Comparison of ENCODE assay signal across 9 mouse cellular contexts in genomic region chr4:134035953-134036352, GRCm38 (mm10). TPM values are rescaled to one million over a fixed set of nuclear protein-coding genes. Genes with fewer than 3 reads are reported as not detected.
DNase-seq lines count a peak whose midpoint lies in the region; ATAC-seq and TF ChIP-seq lines count a peak whose summit lies in the region.
"Had no signal": no experiment of that assay in that cellular context is flagged by ENCODE, and none has a peak within 500 bp of the region (broad histone marks: within the 10 kb centered on the region; RNA-seq: fewer than 3 reads in every experiment).

No protein-coding gene starts in this region.

- no peaks in the 10 kb centered on the region for H3K9me3 ChIP-seq in embryonic facial prominence, embryonic 14.5 days (ENCODE audit: control insufficient read depth, low read length)
- no peaks in the 10 kb centered on the region for H3K9me3 ChIP-seq in heart, postnatal 0 days (replicated peaks; ENCODE audit: control insufficient read depth, low read length)
- H3K9me3 ChIP-seq in liver, embryonic 13.5 days (replicated peaks): no peaks in the 10 kb centered on the region
- no peaks in the 10 kb centered on the region for H3K9me3 ChIP-seq in neural tube, embryonic 13.5 days
- no peaks in the 10 kb centered on the region for H3K9me3 ChIP-seq in stomach, postnatal 0 days (ENCODE audit: control insufficient read depth, low read length)
- H3K9me3 ChIP-seq: embryonic facial prominence, embryonic 13.5 days had no signal

- H3K9ac ChIP-seq in embryonic facial prominence, embryonic 14.5 days (ENCODE audit: low read depth, low read length): no peak overlapping the region
- H3K9ac ChIP-seq in heart, postnatal 0 days (replicated peaks; ENCODE audit: low read depth, low read length): no peak overlapping the region
- no peak overlapping the region for H3K9ac ChIP-seq in liver, embryonic 13.5 days
- 0 out of 2 replicates have a peak overlapping the region, but pooled peaks have one; percentile 9 for H3K9ac ChIP-seq in neural tube, embryonic 13.5 days
- no peak overlapping the region for H3K9ac ChIP-seq in stomach, postnatal 0 days (ENCODE audit: low read length)
- H3K9ac ChIP-seq: embryonic facial prominence, embryonic 13.5 days had no signal

- H3K4me2 ChIP-seq in embryonic facial prominence, embryonic 14.5 days (ENCODE audit: low read depth, low read length): no peak overlapping the region
- no peak overlapping the region for H3K4me2 ChIP-seq in heart, postnatal 0 days (ENCODE audit: low read depth, low read length)
- H3K4me2 ChIP-seq in liver, embryonic 13.5 days: no peak overlapping the region; the same call in 1 of the 2 replicates
- H3K4me2 ChIP-seq in neural tube, embryonic 13.5 days: peak overlapping the region; percentile 22; the same call in 1 of the 2 replicates
- no peak overlapping the region for H3K4me2 ChIP-seq in stomach, postnatal 0 days (replicated peaks; ENCODE audit: low read depth)
- H3K4me2 ChIP-seq: embryonic facial prominence, embryonic 13.5 days had no signal

- H3K27me3 ChIP-seq in embryonic facial prominence, embryonic 14.5 days (replicated peaks; ENCODE audit: control insufficient read depth, insufficient read depth, low read length): no peaks in the 10 kb centered on the region
- no peaks in the 10 kb centered on the region for H3K27me3 ChIP-seq in heart, postnatal 0 days (ENCODE audit: control insufficient read depth, insufficient read depth, low read length)
- H3K27me3 ChIP-seq in liver, embryonic 13.5 days: 0 out of 2 replicates have a peak, but pooled peaks cover 4% of the 10 kb centered on the region
- H3K27me3 ChIP-seq in neural tube, embryonic 13.5 days: no peaks in the 10 kb centered on the region
- no peaks in the 10 kb centered on the region for H3K27me3 ChIP-seq in stomach, postnatal 0 days (ENCODE audit: control insufficient read depth, insufficient read depth, low read length)
- H3K27me3 ChIP-seq: embryonic facial prominence, embryonic 13.5 days had no signal

- H3K27ac ChIP-seq in embryonic facial prominence, embryonic 14.5 days (replicated peaks; ENCODE audit: low read depth, low read length): no peak overlapping the region
- no peak overlapping the region for H3K27ac ChIP-seq in heart, postnatal 0 days (ENCODE audit: low read depth)
- no peak overlapping the region for H3K27ac ChIP-seq in liver, embryonic 13.5 days
- H3K27ac ChIP-seq in neural tube, embryonic 13.5 days (replicated peaks): no peak overlapping the region
- H3K27ac ChIP-seq in stomach, postnatal 0 days (replicated peaks): no peak overlapping the region
- H3K27ac ChIP-seq: embryonic facial prominence, embryonic 13.5 days had no signal

- peak; percentile 90 for TF ChIP-seq CTCF in heart, postnatal 0 days (IDR thresholded peaks at IDR 0.05; ENCODE audit: low read depth)
- TF ChIP-seq CTCF in stomach, postnatal 0 days (IDR thresholded peaks at IDR 0.05; ENCODE audit: low read depth): peak; percentile 98

- no peaks in the 10 kb centered on the region for H3K36me3 ChIP-seq in embryonic facial prominence, embryonic 14.5 days (ENCODE audit: control insufficient read depth, insufficient read depth, low read length)
- H3K36me3 ChIP-seq in heart, postnatal 0 days (replicated peaks; ENCODE audit: control insufficient read depth, insufficient read depth, low read length): no peaks in the 10 kb centered on the region
- H3K36me3 ChIP-seq in liver, embryonic 13.5 days: no peaks in the 10 kb centered on the region
- H3K36me3 ChIP-seq in neural tube, embryonic 13.5 days: no peaks in the 10 kb centered on the region
- H3K36me3 ChIP-seq in stomach, postnatal 0 days (ENCODE audit: control insufficient read depth, insufficient read depth, low read length): no peaks in the 10 kb centered on the region
- H3K36me3 ChIP-seq: embryonic facial prominence, embryonic 13.5 days had no signal

- TF ChIP-seq EP300 in heart, postnatal 0 days (IDR thresholded peaks at IDR 0.05; ENCODE audit: low read depth): no peak
- TF ChIP-seq EP300 in stomach, postnatal 0 days (optimal IDR thresholded peaks at IDR 0.05): no peak

- DNase-seq in CD4-positive helper T cell, adult 2 months (ENCODE audit: low read depth, low spot score): peak; percentile 83
- peak; percentile 54 to 59 for DNase-seq in adrenal gland, postnatal 4 days (ENCODE audit: low spot score in 2 of 2)
- peak; percentile 70 for DNase-seq in embryonic facial prominence, embryonic 14.5 days (ENCODE audit: low spot score)
- peak; percentile 61 for DNase-seq in heart, postnatal 0 days (ENCODE audit: low spot score)
- DNase-seq in kidney, postnatal 25 days: peak; percentile 78 to 80
- DNase-seq in liver, embryonic 13.5 days: peak; percentile 36
- peak; percentile 87 for DNase-seq in stomach, postnatal 0 days (ENCODE audit: low spot score)

- H3K4me3 ChIP-seq in embryonic facial prominence, embryonic 14.5 days (ENCODE audit: low read depth, low read length): no peak overlapping the region
- H3K4me3 ChIP-seq in heart, postnatal 0 days (ENCODE audit: low read depth, low read length): no peak overlapping the region
- no peak overlapping the region for H3K4me3 ChIP-seq in liver, embryonic 13.5 days (replicated peaks)
- no peak overlapping the region for H3K4me3 ChIP-seq in neural tube, embryonic 13.5 days
- H3K4me3 ChIP-seq in stomach, postnatal 0 days (ENCODE audit: low read depth, low read length): no peak overlapping the region
- H3K4me3 ChIP-seq: embryonic facial prominence, embryonic 13.5 days had no signal

- peak; percentile 18; the same call in 1 of the 2 replicates for ATAC-seq in embryonic facial prominence, embryonic 14.5 days (ENCODE audit: low read depth)
- no peak for ATAC-seq in heart, postnatal 0 days (ENCODE audit: insufficient read depth, low read depth)
- ATAC-seq in liver, embryonic 13.5 days (ENCODE audit: low read depth): 0 out of 2 replicates have a peak, but pooled peaks have one; percentile 12
- peak; percentile 65; the same call in 1 of the 2 replicates for ATAC-seq in neural tube, embryonic 13.5 days (ENCODE audit: low read depth)
- peak; percentile 64 for ATAC-seq in stomach, postnatal 0 days (ENCODE audit: low FRiP score, low TSS enrichment)

- WGBS in embryonic facial prominence, embryonic 14.5 days: 4% methylated on average over 16 of the region's 16 CpGs
- WGBS in heart, postnatal 0 days: 4% methylated on average over 16 of the region's 16 CpGs
- WGBS in liver, embryonic 13.5 days (ENCODE audit: insufficient replicate concordance): 5% methylated on average over 16 of the region's 16 CpGs
- WGBS in neural tube, embryonic 13.5 days: 4% methylated on average over 16 of the region's 16 CpGs
- WGBS in stomach, postnatal 0 days: 4% methylated on average over 16 of the region's 16 CpGs

- no peaks in the 10 kb centered on the region for H3K4me1 ChIP-seq in embryonic facial prominence, embryonic 14.5 days (ENCODE audit: control insufficient read depth, insufficient read depth, low read length)
- no peaks in the 10 kb centered on the region for H3K4me1 ChIP-seq in heart, postnatal 0 days (ENCODE audit: control insufficient read depth, insufficient read depth)
- H3K4me1 ChIP-seq in liver, embryonic 13.5 days (replicated peaks): no peaks in the 10 kb centered on the region
- no peaks in the 10 kb centered on the region for H3K4me1 ChIP-seq in neural tube, embryonic 13.5 days (replicated peaks)
- H3K4me1 ChIP-seq in stomach, postnatal 0 days (replicated peaks; ENCODE audit: control insufficient read depth, insufficient read depth): no peaks in the 10 kb centered on the region
- H3K4me1 ChIP-seq: embryonic facial prominence, embryonic 13.5 days had no signal

RNA-seq across cellular contexts. Expression of gene Lin28a, which starts 17.3 kb away (rescaled TPM):
- under 1 TPM; 0.50 to 0.73 TPM for total RNA-seq in adrenal gland, postnatal 4 days (2021)
- polyA plus RNA-seq in embryonic facial prominence, embryonic 14.5 days (2014; fragmentation: Nextera tagmentation; extraction: Ambion mirVana): not detected in 2 replicates
- total RNA-seq in heart, postnatal 0 days (2014; rRNA removed; ENCODE audit: low replicate concordance): not detected in 2 replicates
- 0.10 TPM in 1 of 2 replicates, not detected in the other for polyA plus RNA-seq in heart, postnatal 0 days (2015; fragmentation: Nextera tagmentation; extraction: Ambion mirVana)
- polyA plus RNA-seq in liver, embryonic 13.5 days (2015; fragmentation: Nextera tagmentation; extraction: Ambion mirVana): 1.8 and 2.0 TPM in 2 replicates
- 0.17 and 0.32 TPM in 2 replicates for polyA plus RNA-seq in neural tube, embryonic 13.5 days (2015; fragmentation: Nextera tagmentation; extraction: Ambion mirVana)
- polyA plus RNA-seq in stomach, postnatal 0 days (2015; fragmentation: Nextera tagmentation; extraction: Ambion mirVana): not detected in 2 replicates
- polyA plus RNA-seq: embryonic facial prominence, embryonic 13.5 days had no signal

RNA-seq across cellular contexts. Expression of gene Zfp683, which starts 17.7 kb away (rescaled TPM):
- not detected for total RNA-seq in adrenal gland, postnatal 4 days (2021)
- not detected in 2 replicates for polyA plus RNA-seq in embryonic facial prominence, embryonic 14.5 days (2014; fragmentation: Nextera tagmentation; extraction: Ambion mirVana)
- total RNA-seq in heart, postnatal 0 days (2014; rRNA removed; ENCODE audit: low replicate concordance): not detected in 2 replicates
- polyA plus RNA-seq in heart, postnatal 0 days (2015; fragmentation: Nextera tagmentation; extraction: Ambion mirVana): not detected in 2 replicates
- not detected in 2 replicates for polyA plus RNA-seq in liver, embryonic 13.5 days (2015; fragmentation: Nextera tagmentation; extraction: Ambion mirVana)
- polyA plus RNA-seq in neural tube, embryonic 13.5 days (2015; fragmentation: Nextera tagmentation; extraction: Ambion mirVana): not detected in 2 replicates
- not detected in 2 replicates for polyA plus RNA-seq in stomach, postnatal 0 days (2015; fragmentation: Nextera tagmentation; extraction: Ambion mirVana)
- polyA plus RNA-seq: embryonic facial prominence, embryonic 13.5 days had no signal

RNA-seq across cellular contexts. Expression of gene Crybg2, which starts 24.7 kb away (rescaled TPM):
- total RNA-seq in adrenal gland, postnatal 4 days (2021): under 1 TPM; 0.25 to 0.28 TPM
- 5.6 and 6.5 TPM in 2 replicates for polyA plus RNA-seq in embryonic facial prominence, embryonic 14.5 days (2014; fragmentation: Nextera tagmentation; extraction: Ambion mirVana)
- total RNA-seq in heart, postnatal 0 days (2014; rRNA removed; ENCODE audit: low replicate concordance): 0.08 and 6.6 TPM in 2 replicates
- polyA plus RNA-seq in heart, postnatal 0 days (2015; fragmentation: Nextera tagmentation; extraction: Ambion mirVana): 0.11 TPM in 1 of 2 replicates, not detected in the other
- 0.22 and 0.25 TPM in 2 replicates for polyA plus RNA-seq in liver, embryonic 13.5 days (2015; fragmentation: Nextera tagmentation; extraction: Ambion mirVana)
- polyA plus RNA-seq in neural tube, embryonic 13.5 days (2015; fragmentation: Nextera tagmentation; extraction: Ambion mirVana): 1.3 and 1.7 TPM in 2 replicates
- 15.6 and 21.6 TPM in 2 replicates for polyA plus RNA-seq in stomach, postnatal 0 days (2015; fragmentation: Nextera tagmentation; extraction: Ambion mirVana)

RNA-seq across cellular contexts. Expression of gene Dhdds, which starts 35.2 kb away (rescaled TPM):
- 10 to 100 TPM; 42.9 to 46.3 TPM for total RNA-seq in adrenal gland, postnatal 4 days (2021)
- 42.3 and 48.9 TPM in 2 replicates for polyA plus RNA-seq in embryonic facial prominence, embryonic 14.5 days (2014; fragmentation: Nextera tagmentation; extraction: Ambion mirVana)
- 38.4 and 39.8 TPM in 2 replicates for total RNA-seq in heart, postnatal 0 days (2014; rRNA removed; ENCODE audit: low replicate concordance)
- 25.8 and 28.5 TPM in 2 replicates for polyA plus RNA-seq in heart, postnatal 0 days (2015; fragmentation: Nextera tagmentation; extraction: Ambion mirVana)
- polyA plus RNA-seq in liver, embryonic 13.5 days (2015; fragmentation: Nextera tagmentation; extraction: Ambion mirVana): 19.7 and 23.5 TPM in 2 replicates
- 41.0 and 44.3 TPM in 2 replicates for polyA plus RNA-seq in neural tube, embryonic 13.5 days (2015; fragmentation: Nextera tagmentation; extraction: Ambion mirVana)
- 23.1 TPM in 2 replicates for polyA plus RNA-seq in stomach, postnatal 0 days (2015; fragmentation: Nextera tagmentation; extraction: Ambion mirVana)

RNA-seq across cellular contexts. Expression of gene Cd52, which starts 58.9 kb away (rescaled TPM):
- total RNA-seq in adrenal gland, postnatal 4 days (2021): 10 to 100 TPM; 10.1 to 14.4 TPM
- polyA plus RNA-seq in embryonic facial prominence, embryonic 14.5 days (2014; fragmentation: Nextera tagmentation; extraction: Ambion mirVana): 15.6 and 19.3 TPM in 2 replicates
- 10.5 TPM in 1 of 2 replicates, not detected in the other for total RNA-seq in heart, postnatal 0 days (2014; rRNA removed; ENCODE audit: low replicate concordance)
- 9.3 and 10.5 TPM in 2 replicates for polyA plus RNA-seq in heart, postnatal 0 days (2015; fragmentation: Nextera tagmentation; extraction: Ambion mirVana)
- 24.6 and 27.7 TPM in 2 replicates for polyA plus RNA-seq in liver, embryonic 13.5 days (2015; fragmentation: Nextera tagmentation; extraction: Ambion mirVana)
- polyA plus RNA-seq in neural tube, embryonic 13.5 days (2015; fragmentation: Nextera tagmentation; extraction: Ambion mirVana): 3.1 and 5.1 TPM in 2 replicates
- 18.0 and 20.3 TPM in 2 replicates for polyA plus RNA-seq in stomach, postnatal 0 days (2015; fragmentation: Nextera tagmentation; extraction: Ambion mirVana)

Comparison
In these comparisons a context has a peak if more than half of its experiments do, and no peak if none do; other contexts are left out.
1. DNase-seq: peak in every context shown above with its lines; median percentile 87 in stomach, postnatal 0 days; 83 in CD4-positive helper T cell, adult 2 months; 79 in kidney, postnatal 25 days; 70 in embryonic facial prominence, embryonic 14.5 days; 61 in heart, postnatal 0 days; 56 in adrenal gland, postnatal 4 days; 36 in liver, embryonic 13.5 days.